In genomic region chr12:33591031-33591430, GRCm38 (mm10) we compare ENCODE assay signal across 21 mouse cellular contexts.
DNase-seq lines count a peak whose midpoint lies in the region; ATAC-seq lines count a peak whose summit lies in the region.
"Had no signal": no experiment of that assay in that cellular context is flagged by ENCODE, and none has a peak within 500 bp of the region (broad histone marks: within the 10 kb centered on the region; RNA-seq: fewer than 3 reads in every experiment).

No protein-coding gene starts in this region.

- peak; percentile 26; the same call in 1 of the 2 replicates for ATAC-seq in forebrain, embryonic 16.5 days
- ATAC-seq in forebrain, embryonic 15.5 days (replicated peaks), result no peak
- ATAC-seq in midbrain, embryonic 13.5 days, result no peak
- ATAC-seq: hindbrain, postnatal 0 days had no signal

- H3K27ac ChIP-seq in forebrain, embryonic 16.5 days (ENCODE audit: low read length), result no peak overlapping the region
- no peak overlapping the region for H3K27ac ChIP-seq in forebrain, embryonic 15.5 days (replicated peaks)
- no peak overlapping the region for H3K27ac ChIP-seq in midbrain, embryonic 13.5 days
- H3K27ac ChIP-seq: embryonic facial prominence, embryonic 12.5 days; heart, embryonic 10.5 days; hindbrain, embryonic 12.5 days; hindbrain, postnatal 0 days had no signal

- no peaks in the 10 kb centered on the region for H3K36me3 ChIP-seq in forebrain, embryonic 16.5 days (ENCODE audit: control insufficient read depth, insufficient read depth)
- H3K36me3 ChIP-seq in forebrain, embryonic 15.5 days, result no peaks in the 10 kb centered on the region
- no peaks in the 10 kb centered on the region for H3K36me3 ChIP-seq in midbrain, embryonic 13.5 days
- H3K36me3 ChIP-seq: embryonic facial prominence, embryonic 12.5 days; heart, embryonic 10.5 days; hindbrain, embryonic 12.5 days had no signal

- no peak overlapping the region for H3K9ac ChIP-seq in forebrain, embryonic 16.5 days (replicated peaks; ENCODE audit: low read depth, low read length)
- no peak overlapping the region for H3K9ac ChIP-seq in forebrain, embryonic 15.5 days (replicated peaks)
- no peak overlapping the region for H3K9ac ChIP-seq in midbrain, embryonic 13.5 days (replicated peaks)
- H3K9ac ChIP-seq: embryonic facial prominence, embryonic 12.5 days; hindbrain, embryonic 12.5 days had no signal

- no peak overlapping the region for H3K4me3 ChIP-seq in forebrain, embryonic 16.5 days (replicated peaks; ENCODE audit: low read length)
- H3K4me3 ChIP-seq in forebrain, embryonic 15.5 days, result no peak overlapping the region
- no peak overlapping the region for H3K4me3 ChIP-seq in midbrain, embryonic 13.5 days (replicated peaks)
- H3K4me3 ChIP-seq: embryonic facial prominence, embryonic 12.5 days; heart, embryonic 10.5 days; hindbrain, embryonic 12.5 days had no signal

- H3K27me3 ChIP-seq in forebrain, embryonic 16.5 days (replicated peaks; ENCODE audit: control insufficient read depth, insufficient read depth, low read length), result no peaks in the 10 kb centered on the region
- no peaks in the 10 kb centered on the region for H3K27me3 ChIP-seq in forebrain, embryonic 15.5 days
- H3K27me3 ChIP-seq in midbrain, embryonic 13.5 days, result no peaks in the 10 kb centered on the region
- H3K27me3 ChIP-seq: embryonic facial prominence, embryonic 12.5 days; hindbrain, embryonic 12.5 days had no signal

- H3K9me3 ChIP-seq in forebrain, embryonic 16.5 days (ENCODE audit: control insufficient read depth, low read length), result no peaks in the 10 kb centered on the region
- H3K9me3 ChIP-seq in forebrain, embryonic 15.5 days, result no peaks in the 10 kb centered on the region
- H3K9me3 ChIP-seq in midbrain, embryonic 13.5 days, result no peaks in the 10 kb centered on the region
- H3K9me3 ChIP-seq: embryonic facial prominence, embryonic 12.5 days; heart, embryonic 10.5 days; hindbrain, embryonic 12.5 days had no signal

- DNase-seq in NIH3T3 (ENCODE audit: low read depth), result peak; percentile 69
- DNase-seq in brain, embryonic 18.5 days (ENCODE audit: low read depth, low spot score), result peak; percentile 30
- DNase-seq in skeletal muscle tissue, adult 2 months (ENCODE audit: low read depth, low spot score), result peak; percentile 13
- no peak for DNase-seq in right cerebral cortex, postnatal 4 days
- no peak for DNase-seq in urinary bladder, postnatal 25 days (ENCODE audit: low spot score)
- DNase-seq: adrenal gland, postnatal 14 days; cerebellum, adult 11 months; cerebellum, adult 8-10 months; embryo, embryonic 11 days; gastrocnemius, postnatal 10 days; heart, adult 18-20 months; heart, postnatal 10 days; heart, postnatal 4 days; kidney, adult 11 months had no signal

- WGBS in forebrain, embryonic 16.5 days, result 47% methylated on average over 5 of the region's 5 CpGs
- WGBS in forebrain, embryonic 15.5 days, result 52% methylated on average over 5 of the region's 5 CpGs
- 76% methylated on average over 5 of the region's 5 CpGs for WGBS in midbrain, embryonic 13.5 days

- 0 out of 2 replicates have a peak, but pooled peaks cover 3% of the 10 kb centered on the region for H3K4me1 ChIP-seq in forebrain, embryonic 16.5 days (replicated peaks; ENCODE audit: control insufficient read depth, insufficient read depth, low read length)
- peaks cover 12% of the 10 kb centered on the region; the same call in 1 of the 2 replicates for H3K4me1 ChIP-seq in forebrain, embryonic 15.5 days
- peaks cover 11% of the 10 kb centered on the region for H3K4me1 ChIP-seq in midbrain, embryonic 13.5 days (replicated peaks)
- H3K4me1 ChIP-seq: heart, embryonic 10.5 days had no signal

- no peak overlapping the region for H3K4me2 ChIP-seq in forebrain, embryonic 16.5 days (ENCODE audit: low read length)
- no peak overlapping the region for H3K4me2 ChIP-seq in forebrain, embryonic 15.5 days (replicated peaks)
- no peak overlapping the region for H3K4me2 ChIP-seq in midbrain, embryonic 13.5 days (replicated peaks)
- H3K4me2 ChIP-seq: embryonic facial prominence, embryonic 12.5 days; hindbrain, embryonic 12.5 days had no signal

Comparison
In these comparisons a context has a peak if more than half of its experiments do, and no peak if none do; other contexts are left out.
1. DNase-seq: peak in NIH3T3 (single experiment), brain, embryonic 18.5 days (single experiment) and skeletal muscle tissue, adult 2 months (single experiment); none in right cerebral cortex, postnatal 4 days (single experiment) and urinary bladder, postnatal 25 days (single experiment).